Mouse (Mus musculus) fat pad, adult 2 months (tissue): ENCODE measurements around the gene Mark4.

Experiments used
- DNase-seq: peaks from one replicate; pipeline ENCODE4 v3.0.0-alpha.2; 2011; ENCODE audit warnings: low read depth, low spot score; ENCODE audit errors: extremely low read depth

The Mark4 gene

DNA sequence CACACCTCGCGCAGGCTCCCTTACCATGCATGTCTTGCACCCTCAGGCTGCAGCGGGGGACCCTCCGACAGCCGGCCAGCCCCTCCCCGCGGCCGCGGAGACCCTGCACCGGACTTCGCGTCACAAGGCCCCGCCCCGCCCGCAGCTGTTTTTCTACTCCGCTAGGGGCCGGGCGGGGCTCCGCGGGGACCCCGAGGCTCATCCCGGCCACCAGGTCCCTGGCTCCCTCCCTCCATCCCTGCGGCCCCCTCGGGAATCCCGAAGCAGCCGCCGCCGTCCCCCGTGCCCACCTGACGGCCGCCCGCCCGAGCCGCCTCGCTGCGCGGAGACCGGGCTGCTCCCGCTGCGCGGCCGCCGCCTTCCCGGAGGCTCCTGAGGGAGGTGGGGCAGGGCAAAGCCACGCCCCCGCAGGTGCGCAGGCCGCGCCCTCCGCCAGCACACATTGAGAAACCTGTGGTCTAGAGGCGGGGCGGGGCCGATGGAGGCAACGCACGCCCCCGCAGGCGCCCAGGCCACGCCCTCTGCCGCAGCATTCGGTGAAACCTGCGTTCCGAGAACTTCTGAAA is 54.8 kb downstream of the Mark4 start, which contains the start of gene Klc3:
Gene Klc3 (minus strand): TSS at position 374 of the 566 bp plus-strand sequence.
- DNase-seq = no peak

DNA sequence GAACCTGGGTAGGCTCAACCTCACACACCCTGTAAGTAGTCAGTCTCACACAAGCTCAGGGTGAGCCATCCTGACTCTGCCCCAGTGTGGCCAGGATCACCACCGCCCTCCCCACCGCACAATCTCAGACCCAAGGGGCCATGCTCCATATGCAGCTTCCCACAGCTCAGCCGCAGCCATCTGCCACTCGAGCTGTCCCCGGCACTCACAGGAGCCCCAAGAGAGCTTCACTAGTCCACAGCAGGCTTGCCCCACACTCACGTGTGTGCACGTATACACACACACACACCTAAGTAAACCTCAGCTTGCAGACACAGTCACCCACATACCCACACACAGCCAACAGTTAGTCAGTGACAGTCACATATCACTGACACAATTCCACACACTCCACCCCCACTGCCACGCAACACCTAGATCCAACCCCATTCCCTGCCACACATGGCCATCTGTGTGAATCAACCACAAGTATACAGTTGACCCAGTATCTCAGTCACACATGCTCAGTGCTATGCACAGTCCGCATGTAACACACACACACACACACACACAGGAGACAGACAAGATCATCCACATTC is 56.0 kb downstream of the Mark4 start:
- no peak for DNase-seq

DNA sequence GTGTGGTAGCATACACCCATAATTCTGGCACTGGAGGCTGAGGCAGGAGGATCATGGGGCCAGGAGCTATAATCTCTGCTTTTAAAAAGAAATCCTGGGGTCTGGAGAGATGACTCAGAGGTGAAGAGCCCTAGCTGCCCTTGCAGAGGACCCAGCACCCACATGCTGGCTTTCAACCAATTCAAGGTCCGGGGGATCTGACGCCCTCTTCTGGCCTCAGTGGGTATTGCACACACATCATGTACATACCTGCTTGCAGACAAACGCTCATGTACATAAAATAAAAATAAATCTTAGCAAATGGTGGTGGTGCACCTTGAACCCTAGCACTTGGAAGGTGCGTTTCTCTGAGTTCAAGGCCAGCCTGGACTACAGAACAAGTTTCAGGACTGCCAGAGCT is 57.7 kb downstream of the Mark4 start:
- DNase-seq = no peak

- no peak for DNase-seq
These were observed 58.9 kb downstream of the Mark4 start for GRCm38 (mm10) chr7:19399496-19400280.

DNA sequence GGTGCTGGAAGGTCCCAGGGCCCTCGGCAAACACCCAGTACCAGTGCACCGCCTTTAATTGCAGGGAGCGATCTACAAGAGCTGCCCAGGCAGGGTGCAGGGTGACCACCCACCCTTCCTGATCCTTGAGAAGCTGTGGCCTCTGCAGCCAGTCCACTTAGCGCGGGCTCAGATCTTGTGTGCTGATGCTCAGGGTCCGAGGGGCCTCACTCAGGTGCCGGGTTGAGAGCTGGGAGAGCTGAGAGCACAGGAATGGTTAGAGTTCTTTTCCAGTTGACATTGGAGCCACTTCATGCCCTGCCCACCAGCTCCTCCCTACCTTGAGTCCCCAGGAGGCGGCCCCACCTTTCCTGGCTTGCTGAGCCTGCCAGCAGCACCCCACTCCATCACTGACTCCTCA is 64.1 kb downstream of the Mark4 start:
- DNase-seq = no peak

DNA sequence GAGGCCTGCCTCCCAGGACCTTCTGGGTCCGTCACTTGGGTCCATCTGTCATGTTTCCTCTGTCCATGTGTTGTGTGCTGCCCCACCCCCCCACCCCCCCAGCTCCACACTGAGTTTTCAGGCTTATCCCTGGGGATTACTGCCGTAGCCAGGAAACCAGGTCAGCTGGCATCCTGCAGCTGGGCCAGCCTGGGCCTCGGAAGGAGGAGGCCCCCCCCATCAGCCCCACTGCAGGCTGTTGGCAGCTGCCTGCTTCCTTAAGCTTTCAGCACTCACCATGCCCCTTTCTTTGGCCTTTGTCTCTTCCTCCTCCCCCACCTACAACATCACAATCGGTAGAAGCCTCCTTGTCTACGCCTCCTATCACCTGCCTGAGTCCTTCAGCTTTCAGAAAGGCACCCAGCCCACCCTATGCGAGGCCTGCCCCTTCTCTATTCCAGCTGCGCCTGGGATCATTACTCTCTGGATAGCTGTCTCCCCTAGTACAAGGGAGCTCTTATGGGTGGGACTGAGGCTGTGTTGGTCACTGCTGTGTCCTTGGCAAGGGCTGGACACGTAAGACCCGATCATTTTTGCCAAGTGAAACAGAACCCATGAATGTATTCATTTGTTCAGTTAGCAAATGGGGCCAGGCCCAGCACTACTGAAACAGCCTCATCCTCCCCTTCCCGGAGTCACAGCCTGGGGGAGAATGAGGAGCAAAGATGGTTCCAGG is 69.8 kb downstream of the Mark4 start:
- no peak for DNase-seq

DNA sequence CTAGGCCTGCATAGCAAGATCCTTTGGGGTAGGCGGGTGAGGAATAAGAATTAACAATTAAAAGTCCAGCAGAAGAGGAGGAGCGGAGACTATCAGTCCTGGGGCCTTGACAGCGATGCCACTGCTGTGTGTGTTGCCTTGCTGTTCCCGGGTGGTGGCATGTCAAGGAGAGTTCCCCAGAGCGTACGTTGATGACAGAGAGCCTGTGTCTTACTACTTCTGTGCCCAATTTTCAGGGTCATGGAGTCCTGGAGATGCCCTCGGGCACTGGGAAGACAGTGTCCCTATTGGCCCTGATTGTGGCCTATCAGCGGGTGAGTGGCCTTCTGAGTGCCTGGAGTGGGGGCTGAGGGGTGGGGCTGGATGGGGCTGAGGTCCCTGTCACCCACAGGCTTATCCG is 74.9 kb downstream of the Mark4 start:
- no peak for DNase-seq

DNA sequence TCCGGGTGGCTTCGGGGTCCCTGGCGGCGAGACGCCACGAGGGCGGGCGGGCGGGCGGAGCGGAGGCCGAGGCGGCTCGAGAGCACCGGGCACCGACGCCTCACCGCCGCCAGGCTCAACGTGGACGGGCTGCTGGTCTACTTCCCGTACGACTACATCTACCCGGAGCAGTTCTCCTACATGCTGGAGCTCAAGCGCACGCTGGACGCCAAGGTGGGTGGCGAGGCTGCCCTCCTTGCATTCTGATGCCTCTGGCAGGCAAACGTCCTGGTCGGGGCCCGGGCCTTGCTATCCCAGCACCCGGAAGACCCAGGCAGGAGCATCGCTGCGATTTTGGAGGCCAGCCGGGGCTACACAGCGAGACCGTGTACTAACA is 76.5 kb downstream of the Mark4 start:
- no peak for DNase-seq

DNA sequence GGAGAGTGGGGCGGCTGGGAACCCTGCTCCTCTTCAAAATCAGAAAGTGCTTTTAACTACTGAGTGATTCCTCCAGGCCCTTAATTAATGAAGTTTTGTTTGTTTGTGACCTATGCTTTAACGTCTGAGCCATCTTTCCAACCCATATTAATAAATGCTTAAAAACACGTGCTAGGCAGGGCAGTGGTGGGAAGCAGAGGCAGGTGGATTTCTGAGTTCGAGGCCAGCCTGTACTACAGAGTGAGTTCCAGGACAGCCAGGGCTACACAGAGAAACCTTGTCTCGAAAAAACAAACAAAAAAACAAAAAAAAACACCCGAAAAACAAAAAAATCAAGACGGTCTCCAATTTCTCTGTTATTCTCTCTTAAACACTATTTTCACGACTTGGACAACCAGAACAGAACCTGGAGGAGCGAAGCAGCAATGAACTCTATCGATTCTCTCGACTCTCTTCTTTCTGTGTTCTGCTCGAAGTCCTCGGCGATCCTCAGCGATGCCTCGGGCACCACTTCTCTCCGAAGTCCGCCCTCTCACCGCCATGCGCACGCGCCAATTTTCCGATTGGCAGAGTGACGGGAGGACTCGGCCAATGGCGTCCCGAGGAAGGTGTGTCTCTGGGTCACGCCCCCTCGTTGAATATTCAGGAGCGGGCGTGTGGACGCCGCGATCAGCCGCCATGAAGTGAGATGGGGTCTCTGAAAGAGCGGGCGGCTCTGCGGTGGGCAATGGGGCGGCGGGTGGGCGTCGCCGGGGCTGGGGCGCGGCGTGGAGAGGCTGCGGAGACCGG is 77.0 kb downstream of the Mark4 start, which contains the start of gene Ercc2:
Gene Ercc2 (plus strand): TSS at position 634 of the 789 bp plus-strand sequence.
- peak; percentile 92 for DNase-seq

- no peak for DNase-seq
These were observed 80.6 kb downstream of the Mark4 start for GRCm38 (mm10) chr7:19378049-19378448.

DNA sequence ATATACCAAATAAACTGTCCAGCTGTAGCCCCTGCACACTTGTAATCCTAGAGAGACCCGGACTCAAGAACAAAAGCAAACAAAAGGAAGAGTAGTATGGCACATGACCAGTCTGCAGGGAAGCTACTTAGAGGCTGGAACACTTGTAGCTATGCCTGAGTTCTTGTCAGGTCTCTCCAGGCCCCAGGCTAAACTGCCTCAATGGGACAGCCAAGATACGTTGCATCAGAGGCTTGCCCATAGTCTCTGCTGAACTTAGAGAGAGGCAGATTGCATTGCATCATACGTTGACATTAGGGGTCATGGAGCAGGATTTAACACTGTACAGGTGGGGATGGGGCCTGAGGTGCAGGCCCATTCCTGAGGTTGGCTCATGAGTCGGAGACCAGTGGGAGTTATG is 82.6 kb downstream of the Mark4 start:
- no peak for DNase-seq

GRCm38 (mm10) chr7:19375368-19375767 is 83.3 kb downstream of the Mark4 start:
- DNase-seq = no peak
